Mouse (Mus musculus): Measurements from ENCODE around the gene Jmjd1c. TPM values are rescaled to one million over a fixed set of nuclear protein-coding genes. Genes with fewer than 3 reads are reported as not detected.

Jmjd1c gene
- total RNA-seq, 2 experiments from 2014 or later = 33.0 to 48.7 TPM

DNA sequence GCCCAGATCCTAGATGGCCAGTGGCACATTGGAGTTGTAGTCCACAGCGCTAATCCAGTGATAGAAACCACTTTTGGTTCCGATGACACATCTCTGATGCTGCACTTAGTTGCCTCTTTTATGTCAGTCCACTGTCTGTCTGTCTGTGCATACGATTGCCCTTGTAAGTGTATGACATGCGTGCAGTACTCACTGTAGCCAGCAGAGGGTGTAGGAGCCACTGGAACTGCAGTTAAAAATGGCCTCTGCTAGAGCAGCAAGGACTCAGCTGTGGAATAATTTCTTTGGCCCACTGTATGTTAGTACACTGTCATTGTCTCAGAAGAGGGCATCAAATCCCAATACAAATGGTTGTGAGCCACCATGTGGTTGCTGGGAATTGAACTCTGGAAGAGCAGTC is 151.2 kb downstream of the Jmjd1c start:
- peak; percentile 53 for DNase-seq

DNA sequence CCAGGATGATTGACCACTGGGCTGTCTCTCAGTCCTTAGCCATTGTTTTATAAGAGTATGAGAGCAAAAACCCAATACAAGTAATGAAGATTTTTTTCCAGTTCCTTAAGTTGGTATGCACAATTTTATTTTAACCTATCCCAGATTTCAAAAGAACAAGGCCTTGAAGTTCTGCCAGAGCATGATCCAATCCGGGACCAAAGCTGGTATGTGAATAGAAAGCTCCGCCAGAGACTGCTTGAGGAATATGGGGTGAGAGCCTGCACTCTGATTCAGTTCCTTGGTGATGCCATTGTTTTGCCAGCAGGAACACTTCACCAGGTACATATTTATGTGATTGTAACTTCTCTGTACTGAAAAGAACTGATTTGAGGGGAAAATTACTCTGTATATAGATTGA is 153.6 kb downstream of the Jmjd1c start:
- DNase-seq = no peak

DNA sequence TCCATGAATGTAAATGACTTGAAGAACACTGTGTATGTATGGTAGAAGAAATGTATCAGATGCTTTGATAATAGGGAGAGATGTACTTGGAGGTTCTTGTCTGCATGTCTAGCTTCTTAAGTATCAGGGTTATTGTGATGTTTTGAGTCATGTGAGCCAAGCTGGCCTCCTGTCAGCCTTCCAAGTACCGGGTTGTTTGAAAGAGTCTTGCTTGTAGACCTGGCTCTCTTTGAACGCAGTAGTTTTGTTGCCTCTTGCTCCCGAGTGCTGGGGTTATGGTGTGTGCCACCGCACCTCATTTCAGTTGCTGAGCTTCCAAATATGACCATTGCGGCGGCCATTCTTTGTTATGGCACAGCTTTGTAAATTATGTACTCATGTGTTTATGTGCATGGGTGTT is 154.9 kb downstream of the Jmjd1c start:
- DNase-seq = no peak

DNA sequence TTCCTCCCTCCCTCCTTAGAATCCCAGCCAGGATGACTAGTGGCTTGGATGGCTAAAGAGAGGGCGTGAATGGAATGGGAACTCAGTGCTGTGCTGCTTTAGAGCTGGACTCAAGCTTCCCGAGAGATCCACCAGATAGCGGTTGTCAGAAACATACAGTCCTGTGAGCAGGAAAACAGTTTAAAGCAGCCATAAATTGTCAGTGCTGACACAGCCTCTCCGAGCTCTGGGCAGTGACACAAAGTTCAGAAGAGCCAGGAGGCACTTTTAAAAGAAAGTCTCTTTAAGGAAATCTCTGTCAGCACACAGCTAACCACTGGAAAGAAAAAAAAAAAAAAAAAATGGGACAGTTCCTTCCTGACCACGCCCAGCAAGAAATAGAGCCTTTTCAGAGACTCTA is 156.4 kb downstream of the Jmjd1c start:
- DNase-seq = no peak

DNA sequence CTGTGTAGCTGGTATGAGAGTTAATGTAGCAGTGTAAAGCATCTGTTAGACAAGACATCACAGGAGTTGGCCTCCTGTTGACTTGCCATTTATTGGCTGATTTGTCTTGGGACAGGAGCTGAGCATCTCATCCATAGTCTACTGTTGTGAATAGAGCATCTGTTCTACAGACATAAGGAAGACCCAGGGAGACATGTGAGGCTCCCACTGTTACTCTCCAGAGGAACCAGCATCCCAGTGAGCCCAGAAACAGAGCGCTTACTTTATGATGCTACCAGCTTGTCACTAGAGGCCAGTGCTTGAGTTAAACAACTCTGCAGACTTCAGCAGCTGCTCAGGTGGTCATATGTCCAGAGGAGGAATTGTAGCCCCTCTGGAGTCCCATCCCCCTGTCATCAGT is 157.2 kb downstream of the Jmjd1c start:
- no peak for DNase-seq

DNA sequence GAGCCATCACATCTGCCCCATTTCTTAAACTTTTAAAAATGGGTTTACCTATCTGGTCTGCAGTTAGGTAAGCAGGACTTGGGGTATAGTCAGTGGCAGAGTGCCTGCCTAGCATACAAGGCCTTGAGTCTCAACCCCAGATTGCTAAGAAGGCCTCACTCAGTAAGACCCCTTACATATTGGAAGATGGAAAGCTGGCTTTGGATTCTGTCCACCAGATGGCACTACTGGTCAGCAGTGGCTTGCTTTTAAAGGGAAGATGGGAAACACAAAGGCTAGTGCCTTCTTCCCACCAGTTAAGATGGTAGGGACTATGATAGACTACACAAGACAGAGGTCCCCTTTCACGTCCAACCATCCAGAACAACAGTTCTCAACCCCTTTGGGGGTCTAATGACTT is 168.9 kb downstream of the Jmjd1c start:
- DNase-seq = peak; percentile 51

DNA sequence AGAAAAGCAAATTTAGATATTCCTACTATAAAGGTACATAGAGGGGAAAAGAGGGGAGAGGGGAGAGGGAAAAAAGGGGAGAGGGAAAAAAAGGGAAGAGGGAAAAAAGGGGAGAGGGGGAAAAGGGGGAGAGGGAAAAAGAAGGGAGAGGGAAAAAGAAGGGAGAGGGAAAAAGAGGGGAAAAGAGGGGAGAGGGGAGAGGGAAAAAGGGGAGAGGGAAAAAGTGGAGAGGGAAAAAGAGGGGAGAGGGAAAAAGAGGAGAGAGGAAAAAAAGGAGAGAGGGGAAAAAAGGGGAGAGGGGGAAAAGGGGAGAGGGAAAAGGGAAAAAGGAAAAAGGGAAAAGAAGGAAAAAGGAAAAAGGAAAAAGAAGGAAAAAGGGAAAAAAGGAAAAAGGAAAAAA is 180.0 kb downstream of the Jmjd1c start:
- no peak for DNase-seq

DNA sequence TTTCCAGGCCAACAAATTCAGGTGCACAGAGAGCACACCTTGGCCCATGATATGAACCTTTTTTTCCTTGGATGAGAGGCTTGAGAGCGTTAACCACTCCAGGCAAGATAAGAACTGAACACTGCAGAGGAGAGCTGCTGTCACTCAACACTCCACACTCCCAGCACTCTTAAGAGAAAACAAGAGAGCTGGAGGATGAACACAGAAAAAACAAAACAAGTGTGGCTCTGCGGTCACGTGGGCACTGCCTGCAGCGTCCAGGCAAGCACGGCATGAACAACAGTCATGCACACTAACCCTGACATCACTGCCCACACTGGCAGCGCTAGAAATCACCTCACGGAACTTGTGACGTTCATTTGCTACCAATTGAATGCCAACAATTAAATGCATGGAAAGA is 185.9 kb downstream of the Jmjd1c start:
- no peak for DNase-seq

DNA sequence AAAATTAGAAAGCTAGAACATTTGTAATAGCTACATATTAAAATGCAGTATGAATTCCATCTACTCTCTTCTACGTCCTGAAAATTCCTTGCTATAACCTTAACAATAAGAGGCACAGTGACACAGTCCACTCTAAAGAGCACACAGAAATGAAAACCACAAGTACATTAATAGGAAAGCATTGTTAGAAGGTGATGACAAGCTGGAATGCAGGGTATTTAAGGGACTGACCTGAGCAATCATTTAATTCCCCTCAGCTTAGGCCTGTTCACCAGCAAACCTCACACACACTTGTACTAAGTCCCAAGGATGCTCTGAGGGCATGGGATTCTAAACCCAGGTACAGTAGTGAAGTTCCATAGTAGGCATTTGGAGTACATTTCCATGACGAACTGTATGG is 186.6 kb downstream of the Jmjd1c start:
- no peak for DNase-seq

DNA sequence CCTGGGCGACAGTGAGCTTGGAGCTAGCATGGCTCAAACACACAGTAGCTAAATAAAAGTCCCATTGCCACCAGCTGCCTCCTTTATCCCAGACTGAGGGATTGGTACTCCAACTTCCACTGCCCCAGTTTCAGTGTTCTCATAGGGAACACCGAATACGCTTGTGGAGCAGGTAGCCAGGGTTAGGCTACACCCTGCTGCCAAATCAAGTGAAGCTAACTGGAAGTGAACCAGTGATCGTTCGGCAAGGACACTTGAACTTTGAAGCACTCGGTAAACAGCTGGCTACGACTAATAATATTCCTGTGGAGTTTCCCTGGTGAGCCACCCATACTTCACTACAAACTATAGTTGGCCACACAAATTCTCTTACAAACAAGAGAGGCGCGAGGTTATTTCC is 187.6 kb downstream of the Jmjd1c start:
- DNase-seq = no peak

DNA sequence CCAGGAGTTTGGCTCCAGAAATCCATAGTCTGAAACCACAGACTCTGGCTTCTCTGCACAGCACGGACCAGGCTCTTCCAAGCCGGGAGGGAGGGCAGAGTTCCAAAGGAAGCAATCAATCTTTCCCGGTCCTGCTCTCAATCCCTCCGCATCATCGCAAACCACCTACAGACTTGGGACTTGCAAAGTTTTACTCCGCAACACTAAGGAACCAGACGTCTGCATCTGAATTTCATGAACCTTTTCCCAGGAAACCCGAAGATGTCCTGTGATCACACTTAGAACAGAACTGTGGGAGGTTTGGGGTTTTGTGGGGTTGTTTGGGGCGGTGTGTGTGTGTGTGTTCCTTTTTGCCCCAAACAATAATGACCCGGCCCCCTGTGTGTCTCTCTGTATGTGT is 188.4 kb downstream of the Jmjd1c start:
- peak; percentile 29 for DNase-seq

DNA sequence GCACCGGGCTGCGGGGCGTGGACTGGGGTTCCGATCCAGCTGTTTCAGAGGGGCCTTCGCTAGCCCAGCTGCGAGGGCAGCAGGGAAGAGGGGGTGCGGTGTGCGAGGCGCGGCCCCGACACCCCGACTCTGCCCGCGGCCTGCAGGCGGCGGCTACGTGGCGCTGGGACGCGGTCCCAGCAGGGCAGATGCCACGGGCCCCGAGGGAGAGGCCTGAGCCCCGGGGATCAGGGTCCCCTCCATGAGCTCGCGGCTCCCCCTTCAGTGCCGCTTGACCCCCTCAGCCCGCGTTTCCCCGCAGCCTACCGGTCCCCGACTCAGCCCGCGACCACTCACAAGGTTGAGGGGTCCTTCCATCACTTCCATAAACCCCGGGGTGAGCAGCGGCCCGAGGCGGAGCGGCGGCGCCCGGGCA is 188.8 kb downstream of the Jmjd1c start:
- peak; percentile 49 for DNase-seq

DNA sequence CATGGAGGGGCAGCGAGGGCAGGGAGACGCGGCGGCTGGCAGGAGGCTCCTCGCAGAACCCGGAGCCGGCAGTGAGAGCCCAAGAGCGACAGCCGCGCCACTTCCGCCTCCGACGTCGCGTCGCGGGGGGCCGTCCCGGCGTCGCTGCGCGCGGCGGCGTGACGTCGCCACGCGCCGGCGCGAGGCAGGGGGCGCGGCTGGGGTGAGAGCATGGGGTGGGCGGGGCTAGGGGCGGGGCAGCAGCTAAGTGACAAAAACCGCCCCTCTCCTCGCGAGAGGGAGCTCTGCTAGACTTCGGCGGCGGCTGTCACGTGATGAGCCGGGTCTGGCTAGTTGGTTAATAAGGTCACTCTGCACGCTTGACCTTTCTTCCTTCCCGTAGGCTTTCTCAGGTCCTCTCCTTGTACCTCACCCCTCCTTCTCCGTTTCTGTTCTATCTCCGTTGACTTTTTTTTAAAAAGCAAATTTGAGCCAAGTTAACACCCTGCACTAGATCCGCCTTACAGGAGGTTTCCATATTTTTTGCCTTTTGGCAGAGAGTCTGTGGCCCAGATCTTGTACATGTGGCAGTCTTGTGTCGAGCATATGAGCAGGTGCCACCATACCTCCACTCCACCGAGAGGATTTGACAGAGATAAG is 189.4 kb downstream of the Jmjd1c start, which contains the start of gene Nrbf2:
Gene Nrbf2 (minus strand): TSS at position 130 of the 639 bp plus-strand sequence.
- DNase-seq = peak; percentile 82

DNA sequence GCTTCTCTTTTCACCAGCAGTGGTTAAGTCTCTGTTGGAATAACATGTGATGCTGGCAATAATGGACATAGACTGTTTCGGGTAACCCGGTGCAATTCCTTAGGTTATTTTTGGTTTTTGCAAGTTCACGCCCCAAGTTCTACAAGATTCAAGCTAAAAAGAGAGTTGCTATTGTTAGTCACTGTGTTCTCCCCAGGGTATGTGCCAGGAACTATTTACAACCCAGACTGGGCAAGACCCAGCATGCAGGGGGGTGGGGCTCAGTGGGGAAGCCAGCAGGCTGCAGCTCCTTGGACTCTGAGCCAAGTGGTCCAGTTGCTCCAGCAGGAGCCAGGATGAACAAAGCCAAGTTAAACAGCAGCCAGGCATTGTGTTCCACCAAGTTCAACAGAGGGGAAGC is 192.0 kb downstream of the Jmjd1c start:
- peak; percentile 66 for DNase-seq

DNA sequence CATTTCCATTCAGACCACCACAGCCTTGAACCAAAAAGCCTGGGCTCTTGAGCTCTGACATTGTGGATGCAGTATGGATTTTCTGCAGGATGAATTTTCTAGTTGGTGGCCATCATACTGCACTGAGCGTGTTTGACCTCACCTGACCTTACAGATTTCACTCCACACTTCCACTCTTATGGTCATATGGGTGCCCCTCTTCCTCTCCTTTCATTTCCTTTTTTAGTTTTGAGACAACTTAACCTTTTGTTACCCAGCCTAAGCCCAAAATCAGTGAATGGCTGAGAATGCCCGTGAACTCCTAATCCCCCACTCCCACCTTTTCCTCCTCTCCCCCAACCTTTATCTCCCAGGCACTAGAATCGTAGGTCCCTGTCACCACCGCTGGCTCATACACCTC is 194.7 kb downstream of the Jmjd1c start:
- DNase-seq = no peak

DNA sequence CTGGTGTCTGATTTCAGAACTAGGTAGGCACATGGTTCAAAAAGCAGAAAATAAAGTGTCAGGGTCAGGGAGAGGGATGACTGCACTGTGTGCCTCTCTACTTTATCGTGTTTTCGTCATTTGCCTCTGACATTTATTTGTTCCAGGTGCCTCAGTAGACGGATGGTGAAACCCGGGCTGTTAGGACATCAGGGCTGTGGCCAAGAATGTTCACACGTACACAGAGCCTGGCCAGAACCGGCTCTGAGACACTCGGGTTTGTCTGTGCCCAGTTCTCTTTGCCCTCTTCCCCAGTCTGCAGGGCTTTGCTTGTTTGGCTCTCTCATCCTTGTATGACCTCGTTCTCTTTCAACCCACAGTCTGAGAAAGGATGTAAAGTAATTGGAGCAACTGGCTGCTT is 195.2 kb downstream of the Jmjd1c start:
- no peak for DNase-seq

DNA sequence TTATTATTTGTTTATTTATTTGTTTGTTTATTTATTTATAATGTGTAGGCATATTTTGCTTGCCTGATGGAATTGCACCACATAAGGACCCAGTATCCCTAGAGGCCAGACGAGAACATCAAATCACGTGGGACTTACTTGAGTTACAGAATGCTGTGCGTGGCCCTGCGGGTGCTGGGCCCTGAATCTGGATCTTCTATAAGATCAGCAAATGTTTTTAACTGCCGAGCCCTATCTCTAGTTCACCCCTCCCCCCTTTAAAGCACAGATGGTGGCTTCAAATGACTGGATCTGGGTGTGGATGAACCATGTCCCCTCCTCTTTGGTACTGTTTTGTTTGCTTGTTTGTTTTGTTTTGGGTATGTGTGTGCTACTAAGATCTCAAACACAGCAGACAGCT is 199.4 kb downstream of the Jmjd1c start:
- DNase-seq = no peak

DNA sequence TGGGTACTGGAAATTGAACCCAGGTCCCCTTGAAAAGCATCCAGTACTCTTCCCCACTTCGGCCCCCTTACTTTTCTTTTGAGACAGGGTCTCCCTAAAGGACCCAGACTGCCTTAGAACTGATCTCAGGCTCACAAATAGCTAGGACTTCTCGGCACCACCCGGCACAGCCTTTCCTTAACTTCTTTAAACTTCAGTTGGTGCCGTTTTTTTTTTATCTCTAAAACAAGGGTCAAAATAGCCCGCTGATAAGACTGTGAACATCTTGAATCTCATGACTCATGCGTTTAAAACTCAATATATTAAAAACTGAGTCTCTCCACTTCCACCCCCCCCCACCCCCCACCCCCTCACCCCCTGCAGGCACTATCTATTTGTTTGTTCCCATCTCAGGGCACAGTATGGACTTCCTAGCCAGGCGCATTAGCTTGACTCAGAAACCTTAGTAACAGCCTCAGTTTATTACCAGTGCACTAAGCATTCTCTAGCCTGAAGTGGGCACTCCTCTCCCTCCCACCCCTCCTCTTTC is 200.1 kb downstream of the Jmjd1c start:
- no peak for DNase-seq

DNA sequence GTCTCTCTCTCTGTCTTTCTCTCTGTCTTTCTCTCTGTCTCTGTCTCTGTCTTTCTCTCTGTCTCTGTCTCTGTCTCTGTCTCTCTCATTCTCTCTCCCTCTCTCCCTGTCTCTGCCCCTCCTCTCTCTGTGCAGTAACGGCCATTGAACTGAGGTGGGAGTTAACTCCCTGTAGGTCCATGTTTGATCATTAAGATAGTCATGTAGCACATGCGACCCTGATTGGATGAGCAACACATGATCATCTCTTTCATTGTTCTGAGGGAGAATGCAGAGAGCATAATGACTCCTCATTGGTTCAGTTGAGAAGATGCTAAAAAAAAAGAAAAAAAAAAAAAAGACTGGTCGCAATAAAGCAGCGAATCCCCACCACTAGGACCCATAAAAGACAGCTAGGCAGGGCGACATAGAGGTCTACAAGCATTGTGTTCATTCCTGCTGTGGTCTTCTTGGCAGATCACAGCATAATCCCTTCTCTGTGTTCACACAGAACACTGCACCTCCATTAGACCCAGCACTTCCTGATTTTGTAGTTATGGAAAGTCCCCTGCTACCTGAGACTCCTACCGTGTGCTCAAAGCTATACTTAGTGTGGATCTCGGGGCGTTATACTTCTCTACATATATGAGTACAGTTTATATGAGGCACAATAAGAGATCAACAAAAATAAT is 200.7 kb downstream of the Jmjd1c start:
- DNase-seq = no peak

DNA sequence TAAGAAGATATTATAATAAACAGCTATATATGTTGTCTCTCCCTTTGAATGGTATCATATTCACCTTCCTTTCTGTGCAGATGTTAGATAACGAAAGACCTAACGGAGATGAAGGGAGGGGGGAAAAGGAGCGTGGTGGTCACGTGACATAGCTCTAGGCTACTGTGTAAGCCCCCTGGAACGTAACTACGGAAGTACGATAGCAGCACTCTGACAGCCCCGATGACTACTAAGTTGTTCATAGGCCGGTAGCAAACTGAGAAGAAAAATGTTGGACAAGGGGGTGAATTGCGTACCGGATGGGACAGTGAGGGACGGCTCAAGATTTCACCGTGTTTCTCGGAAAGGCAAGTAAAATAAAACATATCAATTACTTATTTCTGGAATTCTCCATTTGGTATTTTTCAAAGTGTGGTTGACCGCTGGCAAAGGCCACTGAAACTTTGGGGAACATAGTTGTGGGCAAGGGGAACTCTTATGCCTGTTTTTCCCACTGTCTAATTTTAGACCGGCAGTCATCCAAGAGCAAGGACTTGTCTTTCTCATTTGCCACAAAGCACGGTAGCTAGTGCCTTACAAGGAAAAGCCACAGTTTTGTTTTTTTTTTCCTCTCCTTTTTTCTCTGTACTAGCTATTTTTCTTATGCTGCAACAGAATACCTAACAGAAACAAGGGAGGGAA is 201.4 kb downstream of the Jmjd1c start:
- DNase-seq = no peak

DNA sequence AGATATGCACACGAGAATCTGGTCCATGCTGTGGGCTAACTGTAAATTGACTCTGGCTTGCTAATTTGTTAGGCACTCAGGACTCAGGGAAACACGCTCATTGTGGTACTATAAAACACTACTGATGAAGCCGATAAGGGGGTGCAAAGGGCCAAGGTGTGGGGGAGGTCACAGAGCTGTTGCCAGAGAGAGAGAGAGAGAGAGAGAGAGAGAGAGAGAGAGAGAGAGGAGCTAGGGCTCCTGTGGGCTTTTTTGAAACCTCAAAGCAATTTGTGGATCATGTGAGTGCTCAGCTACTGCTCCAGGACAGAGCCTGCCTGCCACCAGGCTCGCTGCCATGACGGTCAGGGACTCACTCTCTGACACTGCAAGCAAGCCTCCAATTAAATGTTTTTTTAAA is 202.9 kb downstream of the Jmjd1c start:
- no peak for DNase-seq

DNA sequence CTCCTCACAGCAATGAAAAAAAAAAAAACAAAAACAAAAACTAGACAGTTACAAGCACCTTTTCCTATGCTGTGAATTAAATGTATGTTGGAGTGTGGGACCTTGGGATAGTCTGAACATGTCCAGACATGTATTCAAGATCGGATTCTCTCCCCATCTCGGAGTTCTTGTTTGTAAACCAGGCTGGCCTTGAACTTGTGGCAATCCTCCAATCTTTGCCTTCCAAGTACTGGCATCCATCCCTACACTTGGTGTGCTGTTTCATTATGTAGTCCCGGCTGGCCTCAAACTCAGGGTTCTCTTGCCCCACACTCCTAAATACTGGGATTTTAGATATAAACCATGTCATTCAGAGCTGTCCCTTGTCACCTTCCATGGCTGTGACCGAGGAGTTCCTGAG is 203.4 kb downstream of the Jmjd1c start:
- no peak for DNase-seq

DNA sequence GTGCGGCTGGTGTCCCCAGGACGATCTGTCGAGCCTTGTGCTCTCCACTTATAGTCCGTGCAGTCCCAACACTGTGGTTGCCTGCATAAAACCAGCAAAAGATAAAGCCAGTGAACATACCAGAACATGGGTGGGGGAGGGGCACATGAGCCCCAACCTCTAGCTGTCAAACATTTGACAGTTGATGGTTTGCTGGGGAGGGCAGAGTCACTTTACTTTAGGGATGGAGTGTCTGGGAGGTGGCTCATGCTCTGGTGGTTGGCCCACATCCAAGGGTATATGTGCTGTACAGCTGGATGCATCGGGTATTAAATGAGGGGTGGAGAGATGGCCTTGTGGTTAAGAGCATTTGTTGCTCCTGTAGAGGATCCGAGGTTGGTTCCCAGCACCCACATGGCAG is 205.1 kb downstream of the Jmjd1c start:
- DNase-seq = no peak

DNA sequence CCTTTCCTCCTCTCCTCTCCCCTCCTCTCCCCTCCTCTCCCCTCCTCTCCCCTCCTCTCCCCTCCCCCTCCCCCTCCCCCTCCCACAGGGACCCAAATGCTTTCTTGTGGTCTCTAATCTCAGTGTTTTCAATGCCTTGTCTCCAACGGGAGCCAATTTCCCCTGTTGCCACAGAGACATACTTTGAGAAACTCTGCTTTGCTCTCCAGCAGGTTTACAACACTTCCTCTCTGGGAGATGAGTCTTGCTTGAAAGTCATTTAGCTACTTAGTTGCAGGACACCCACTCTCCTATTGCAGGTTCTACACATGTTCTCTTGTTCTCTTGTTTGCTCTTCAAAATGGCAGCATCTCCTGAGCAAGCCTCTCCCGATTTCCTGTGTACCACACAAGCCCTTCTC is 206.4 kb downstream of the Jmjd1c start:
- no peak for DNase-seq

Measured in gastrocnemius, postnatal 10 days (tissue).